Mouse (Mus musculus) urinary bladder, adult 2 months (tissue): ENCODE data around the gene Acaa1a. TPM values are rescaled to one million over a fixed set of nuclear protein-coding genes. Genes with fewer than 3 reads are reported as not detected.
"Not testable (repeated sequence)": the region's sequence is repeated elsewhere in the genome, so short reads cannot be mapped to it uniquely, and the experiment has no call there.

Source experiments
- DNase-seq: peaks from one replicate; pipeline ENCODE4 v3.0.0; 2022; ENCODE audit warnings: low spot score
- polyA plus RNA-seq: library from polyadenylated mRNA; depleted of rRNA; stranded (reverse); fragments of >200 nt; gene quantifications from 2 replicates; pipeline ENCODE4 v1.2.3, GENCODE M21; 2012

The Acaa1a gene
- polyA plus RNA-seq, 1 experiment, result 173 TPM

DNA sequence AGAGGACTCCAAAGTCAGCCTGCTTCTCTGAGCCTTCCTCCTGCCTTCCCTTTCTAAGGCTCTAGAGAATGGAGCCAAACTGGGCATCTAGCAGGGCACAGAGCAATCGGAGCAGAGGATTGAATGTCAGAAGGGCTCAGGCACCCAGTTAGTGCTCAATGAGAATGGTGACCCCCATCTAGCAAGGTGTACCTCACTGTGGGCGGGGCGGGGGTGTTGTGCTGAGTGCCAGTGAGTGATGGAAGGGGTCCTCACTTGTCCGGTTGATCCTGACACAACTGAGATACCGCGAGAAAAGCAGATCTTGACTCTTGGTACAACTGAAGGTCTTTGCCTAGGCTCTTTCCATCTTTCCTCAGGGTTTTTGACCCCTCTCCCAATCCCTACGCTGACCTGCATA lies 370 bp upstream of the Acaa1a start:
- DNase-seq, result no peak

DNA sequence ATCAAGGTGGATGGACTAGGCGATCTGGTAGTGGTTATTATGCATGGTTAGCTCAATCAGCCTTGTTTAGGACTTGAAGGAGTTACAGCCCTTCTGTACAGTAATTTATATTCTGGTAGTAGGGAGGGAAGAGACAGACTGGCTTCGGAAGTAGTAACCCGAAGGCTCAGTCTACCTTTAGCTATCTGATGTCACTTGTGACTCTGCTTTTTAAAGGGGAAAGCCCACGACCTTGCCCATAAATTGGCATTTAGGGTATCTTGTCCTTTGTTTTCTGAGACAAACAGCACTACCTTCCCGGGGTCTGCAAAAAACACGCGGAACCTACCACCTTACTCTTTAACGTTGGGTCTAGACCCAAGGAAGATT lies 720 bp downstream of the Acaa1a start:
- no peak for DNase-seq

DNA sequence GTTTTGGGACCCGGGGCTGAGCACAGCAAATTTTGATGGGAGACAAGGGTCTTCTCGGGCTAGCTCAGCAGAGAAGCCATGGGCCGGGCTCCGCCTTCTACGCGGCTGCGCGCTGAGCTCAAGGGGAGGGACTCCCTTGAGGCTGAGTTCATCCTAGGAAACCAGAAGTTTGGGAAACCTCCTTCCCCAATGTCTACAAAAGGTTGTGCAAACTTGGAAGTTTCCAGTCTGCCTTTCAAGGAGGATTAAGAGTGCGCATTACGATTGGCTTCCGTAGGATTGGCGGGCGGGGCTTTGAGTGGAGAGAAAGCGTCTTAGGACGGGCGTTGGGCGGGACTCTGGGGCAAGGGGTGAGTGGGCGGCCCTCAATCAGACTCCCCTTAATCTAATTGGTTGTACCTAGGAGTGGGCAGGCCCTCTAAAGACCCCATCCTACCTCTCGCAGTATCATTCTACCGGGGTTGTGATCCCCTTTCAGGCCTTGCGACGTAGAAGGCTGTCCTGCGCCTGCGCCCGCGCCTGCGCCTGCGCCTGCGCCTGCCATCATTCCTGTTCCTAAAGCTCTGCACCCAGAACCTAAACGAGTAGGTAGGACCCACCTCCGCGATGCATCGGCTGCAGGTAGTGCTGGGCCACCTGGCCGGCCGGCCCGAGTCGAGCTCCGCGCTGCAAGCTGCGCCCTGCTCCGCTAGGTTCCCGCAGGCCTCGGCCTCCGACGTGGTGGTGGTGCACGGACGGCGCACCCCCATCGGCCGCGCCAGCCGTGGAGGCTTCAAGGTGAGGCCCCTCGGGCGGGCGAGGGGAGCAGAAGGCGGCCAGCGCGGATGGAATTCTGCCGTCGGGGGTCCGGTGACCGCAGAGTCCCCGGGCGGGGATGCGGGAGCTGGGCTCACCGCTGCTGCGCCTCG lies 1.7 kb downstream of the Acaa1a start, which contains the start of gene Myd88:
TSS of gene Myd88 (minus strand) at position 503 of the 908 bp plus-strand sequence.
- peak; percentile 80 for DNase-seq

DNA sequence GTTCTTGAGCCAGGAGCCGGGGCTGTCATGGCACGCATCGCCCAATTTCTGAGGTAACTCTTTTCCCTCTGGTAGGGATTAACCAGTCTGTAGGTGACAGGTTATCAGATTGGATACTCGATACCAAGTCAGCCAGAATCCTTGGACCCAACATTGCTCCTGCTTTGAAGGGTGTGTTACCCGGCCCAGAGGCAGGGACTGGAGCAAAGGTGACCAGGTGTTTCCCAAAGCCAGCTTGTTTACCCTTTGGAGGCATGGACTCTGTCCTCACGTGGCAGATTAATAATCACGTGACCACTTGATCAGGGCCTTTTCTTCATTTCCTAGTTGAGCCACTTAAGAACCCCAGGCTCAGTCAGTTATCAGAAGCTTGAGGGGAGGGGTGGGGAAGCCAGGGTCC lies 3.3 kb downstream of the Acaa1a start:
- DNase-seq, result no peak

DNA sequence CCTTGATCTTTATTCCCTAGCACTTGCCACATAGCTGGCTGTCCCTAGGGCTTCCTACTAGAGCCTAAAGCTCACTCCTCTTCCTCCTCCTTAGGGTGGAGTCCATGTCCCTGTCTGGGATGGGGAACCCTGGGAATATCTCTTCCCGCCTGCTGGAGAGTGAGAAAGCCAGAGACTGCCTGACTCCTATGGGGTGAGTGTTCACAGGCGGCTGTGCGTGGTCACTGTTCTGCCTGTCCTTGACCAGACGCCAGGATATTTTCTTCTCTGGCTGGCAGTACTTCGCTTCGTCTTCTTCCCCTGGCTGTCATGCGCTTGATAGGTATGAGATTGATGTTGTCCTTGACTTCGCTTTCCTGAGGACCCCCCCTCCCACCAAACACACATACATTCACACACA lies 6.9 kb downstream of the Acaa1a start:
- no peak for DNase-seq

DNA sequence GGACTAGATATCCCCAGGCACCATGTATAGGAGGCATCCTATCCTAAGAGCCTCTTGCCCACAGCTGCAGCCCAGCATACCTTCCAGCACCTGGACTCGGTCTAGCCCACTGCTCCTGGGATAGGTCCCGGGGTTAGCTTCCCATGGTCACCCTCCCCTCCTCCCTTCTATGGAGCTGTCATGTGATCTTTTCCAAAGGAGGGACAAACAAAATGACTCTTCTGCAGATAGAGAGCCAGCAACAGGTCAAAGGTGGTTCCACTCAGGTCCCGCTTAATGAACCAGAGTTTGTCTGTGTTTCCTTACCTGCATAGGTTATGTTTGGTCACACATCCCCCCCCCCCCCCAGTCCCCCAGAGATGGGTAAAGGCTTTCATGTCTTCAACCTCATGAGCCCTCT lies 11.1 kb downstream of the Acaa1a start:
- DNase-seq, result no peak

DNA sequence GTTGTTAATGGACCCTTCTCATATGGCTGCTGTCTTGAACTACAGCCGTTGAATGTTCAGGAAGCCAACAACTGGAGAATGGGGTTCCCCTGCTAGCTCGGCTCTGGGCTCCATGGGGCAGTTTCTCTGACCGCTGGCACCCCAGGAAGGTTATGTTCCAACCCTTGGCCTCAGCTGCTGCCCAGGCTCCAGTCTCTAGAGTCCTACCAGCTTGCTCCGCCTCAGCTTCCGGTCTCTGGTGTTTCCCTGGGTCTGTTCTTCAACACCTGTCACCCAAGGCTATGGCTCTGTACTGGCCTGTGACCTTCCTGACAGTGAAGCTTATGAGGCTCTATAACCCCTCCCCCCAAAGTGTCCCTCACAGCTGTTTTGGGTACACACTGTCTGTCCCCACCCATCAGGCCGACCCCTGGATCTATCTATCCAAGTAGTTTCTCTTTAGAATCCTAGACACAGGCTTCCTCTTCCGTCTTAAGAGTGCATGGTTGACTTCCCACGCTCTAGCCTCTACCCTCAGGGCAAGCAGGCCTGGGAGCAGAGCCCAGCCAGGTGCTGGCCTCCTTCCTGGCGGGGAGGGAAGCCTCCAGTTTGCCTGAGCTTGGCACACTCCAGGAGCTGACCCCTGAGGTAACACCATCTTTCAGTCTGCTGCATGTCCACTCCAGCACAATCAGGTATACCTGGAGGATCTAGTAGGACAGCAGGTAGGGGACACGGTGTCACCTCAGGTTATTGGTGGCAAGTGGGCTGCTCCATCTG lies 11.7 kb downstream of the Acaa1a start:
- no peak for DNase-seq

DNA sequence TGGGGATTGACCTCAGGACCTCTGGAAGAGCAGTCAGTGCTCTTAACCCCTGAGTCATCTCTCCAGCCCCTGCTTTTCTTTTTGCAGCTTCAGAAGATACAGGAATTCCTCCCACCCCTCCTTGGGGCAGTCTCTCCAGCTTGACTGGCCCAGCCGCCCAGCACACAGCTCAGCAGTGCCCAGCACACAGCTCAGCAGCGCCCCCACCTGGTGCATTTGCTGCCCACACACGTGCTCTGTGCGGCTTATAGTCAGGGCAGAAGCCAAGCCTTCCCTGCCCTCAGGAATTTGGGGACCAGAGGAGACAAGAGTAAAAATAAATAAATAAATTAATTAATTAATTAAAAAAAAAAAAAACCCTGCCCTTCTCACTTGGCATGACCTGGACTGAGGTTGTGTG lies 12.6 kb downstream of the Acaa1a start:
- DNase-seq, result peak; percentile 63

DNA sequence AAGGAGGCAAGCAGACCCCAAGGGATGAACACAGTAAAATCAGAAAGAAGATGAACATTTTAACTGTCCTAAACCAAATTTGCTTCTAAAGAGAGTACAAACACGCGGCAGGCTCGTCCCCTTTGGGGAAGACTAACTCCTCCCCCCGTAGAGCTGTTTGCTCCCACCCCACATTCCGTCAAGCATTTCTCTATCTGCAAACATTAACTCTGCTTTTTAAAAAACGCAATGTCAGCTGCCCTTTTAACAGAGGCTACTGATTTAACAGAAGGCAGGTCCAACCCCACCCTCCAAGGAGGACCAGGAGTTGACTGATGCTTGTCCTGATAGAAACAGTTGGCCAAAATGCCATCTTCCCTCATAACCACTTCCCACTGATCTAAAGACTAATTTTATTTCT lies 14.4 kb downstream of the Acaa1a start:
- DNase-seq, result no peak

DNA sequence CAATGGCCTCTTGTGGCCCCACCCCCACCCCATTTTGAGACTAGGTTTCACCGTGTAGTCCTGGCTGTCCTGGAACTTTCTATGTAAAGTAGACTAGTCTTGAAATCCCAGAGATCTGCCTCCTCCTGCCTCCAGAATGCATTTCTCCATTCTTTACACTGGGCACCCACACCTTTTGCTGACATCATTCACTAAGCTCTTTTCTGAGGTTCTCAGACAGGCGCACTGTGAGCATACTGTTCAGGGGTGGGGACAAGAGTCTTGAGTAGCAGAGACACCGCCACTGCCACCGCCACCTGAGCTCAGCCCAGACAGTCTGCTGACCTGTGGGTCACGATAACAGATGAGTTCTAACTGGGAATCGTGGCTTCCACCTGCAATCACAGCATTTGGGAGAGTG lies 16.5 kb downstream of the Acaa1a start:
- no peak for DNase-seq

DNA sequence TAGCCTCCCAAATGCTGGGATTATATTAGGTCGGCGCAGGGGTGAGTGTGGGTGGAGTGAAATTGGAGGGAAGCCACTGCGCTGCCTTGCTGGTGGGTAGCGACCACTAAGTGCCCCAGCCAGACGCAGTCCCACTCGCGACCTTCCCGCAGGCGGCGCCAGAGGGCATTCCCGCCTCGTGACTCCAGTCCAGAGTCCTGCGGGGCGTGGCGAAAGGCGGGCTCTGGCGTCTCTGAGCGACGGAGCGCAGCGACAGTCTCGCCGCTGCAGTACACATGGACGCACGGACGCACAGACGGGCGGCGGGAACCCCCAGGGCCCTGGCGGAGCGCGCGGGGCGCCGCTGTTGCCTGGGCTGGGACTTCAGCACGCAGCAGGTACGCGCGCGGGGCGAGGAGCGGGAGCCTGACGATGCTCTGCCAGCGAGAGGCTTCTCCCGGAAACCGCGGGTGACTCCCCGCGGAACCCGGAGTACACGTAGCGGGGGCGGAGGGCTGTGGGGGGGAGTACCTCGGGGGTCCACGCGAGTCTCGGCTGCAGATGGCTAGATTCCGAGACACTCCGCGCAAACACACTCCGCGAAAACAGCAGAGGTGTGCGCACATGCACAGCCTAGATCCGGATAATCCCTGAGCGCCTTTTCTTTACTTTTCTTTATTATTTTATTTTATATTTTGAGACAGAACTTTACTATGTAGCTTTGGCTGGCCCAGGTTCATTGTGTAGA lies 18.0 kb downstream of the Acaa1a start, which contains the start of gene Xylb:
TSS of gene Xylb (plus strand) at position 51 of the 727 bp plus-strand sequence.
- peak; percentile 76 for DNase-seq

DNA sequence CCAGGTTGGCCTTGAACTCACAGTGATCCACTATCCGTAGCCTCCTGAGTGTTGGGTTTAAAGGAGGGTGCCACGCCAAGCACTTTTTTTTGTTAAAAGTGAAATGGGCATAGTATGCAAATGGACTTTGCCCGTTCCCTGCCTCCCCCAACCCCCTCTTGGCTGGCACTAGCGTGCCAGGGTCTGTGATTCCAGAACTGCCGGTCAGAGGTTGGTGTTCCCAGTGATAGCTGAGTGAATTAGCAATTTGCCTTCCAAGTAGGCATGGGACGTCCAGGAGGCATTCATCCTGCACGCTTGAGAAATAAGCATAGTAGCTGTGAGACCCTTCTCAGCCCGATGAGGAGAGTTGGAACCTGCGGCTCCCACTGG lies 18.6 kb downstream of the Acaa1a start:
- no peak for DNase-seq

DNA sequence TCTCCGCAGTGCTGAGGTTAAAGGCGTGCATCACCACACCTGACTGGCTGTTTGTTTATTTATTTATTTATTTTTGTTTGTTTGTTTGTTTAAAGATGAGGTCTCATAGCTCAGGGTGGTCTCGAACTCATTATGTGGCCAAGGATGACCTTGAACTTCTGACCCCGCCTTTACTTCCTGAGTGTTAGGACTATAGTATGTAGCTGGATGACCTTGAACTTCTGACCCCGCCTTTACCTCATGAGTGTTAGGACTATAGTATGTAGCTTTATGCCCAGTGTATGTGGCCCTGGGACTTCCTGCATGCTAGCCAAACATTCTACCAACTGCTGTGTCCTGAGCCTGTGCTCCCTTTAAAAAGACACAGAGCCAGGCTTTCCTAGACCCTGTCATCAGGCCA lies 21.9 kb downstream of the Acaa1a start:
- DNase-seq, result no peak

DNA sequence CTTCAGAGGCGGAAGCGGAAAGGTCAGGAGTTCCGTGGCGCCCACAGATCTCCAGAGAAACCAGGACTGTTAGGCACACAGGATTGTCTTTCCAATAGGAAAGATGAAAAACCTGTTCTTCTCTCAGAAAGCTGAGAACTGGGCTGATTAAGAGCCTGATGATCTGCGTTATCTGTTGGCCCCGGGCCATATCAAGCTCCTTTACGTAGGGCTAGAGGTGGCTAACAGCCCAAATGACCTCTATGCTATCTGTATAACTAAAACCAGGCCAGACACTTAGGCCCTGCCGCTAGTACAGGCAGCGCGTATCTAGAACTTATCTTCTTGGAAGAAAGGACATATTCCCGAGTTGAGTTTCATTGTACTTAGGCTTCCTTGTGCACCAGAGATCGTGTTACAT lies 23.8 kb downstream of the Acaa1a start:
- no peak for DNase-seq

DNA sequence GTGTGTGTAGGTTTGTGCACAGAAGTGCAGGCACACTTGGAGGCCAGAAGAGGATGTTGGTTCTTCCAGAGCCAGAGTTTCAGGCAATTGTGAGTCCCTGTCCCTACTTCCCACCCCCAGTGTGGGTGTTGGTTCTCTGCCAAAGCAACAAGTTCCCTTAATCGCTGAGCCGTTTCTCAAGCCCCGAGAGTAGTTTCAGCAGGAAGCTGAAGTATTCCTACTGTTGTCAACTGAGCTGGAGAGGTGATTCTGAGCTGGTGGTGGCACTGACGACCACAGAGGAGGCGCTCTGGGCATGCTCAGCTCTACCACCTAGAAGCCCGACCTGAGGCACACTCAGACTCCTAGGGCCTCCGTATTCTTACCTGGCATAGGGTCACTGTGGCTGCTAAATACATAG lies 25.8 kb downstream of the Acaa1a start, which contains the start of gene Slc22a14:
TSS of gene Slc22a14 (minus strand) at position 270 of the 400 bp plus-strand sequence.
- DNase-seq, result no peak

DNA sequence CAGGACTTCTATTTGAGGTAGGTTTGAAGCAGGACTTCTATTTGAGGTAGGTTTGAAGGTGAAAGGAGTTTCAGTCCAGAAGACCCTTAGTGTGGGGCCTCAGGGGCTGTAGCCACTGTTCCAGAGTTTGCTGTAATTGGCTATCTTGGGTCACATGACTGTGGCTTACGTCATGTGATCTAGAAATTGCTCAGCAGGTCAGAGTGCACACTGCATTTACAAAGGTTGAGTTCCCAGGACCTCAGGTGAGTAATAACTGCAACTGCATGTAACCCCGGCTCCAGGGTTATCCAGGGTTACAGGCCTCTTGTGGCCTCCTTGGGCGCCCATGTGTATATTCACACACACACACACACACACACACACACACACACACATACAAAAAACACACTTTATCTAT lies 28.9 kb downstream of the Acaa1a start:
- no peak for DNase-seq

DNA sequence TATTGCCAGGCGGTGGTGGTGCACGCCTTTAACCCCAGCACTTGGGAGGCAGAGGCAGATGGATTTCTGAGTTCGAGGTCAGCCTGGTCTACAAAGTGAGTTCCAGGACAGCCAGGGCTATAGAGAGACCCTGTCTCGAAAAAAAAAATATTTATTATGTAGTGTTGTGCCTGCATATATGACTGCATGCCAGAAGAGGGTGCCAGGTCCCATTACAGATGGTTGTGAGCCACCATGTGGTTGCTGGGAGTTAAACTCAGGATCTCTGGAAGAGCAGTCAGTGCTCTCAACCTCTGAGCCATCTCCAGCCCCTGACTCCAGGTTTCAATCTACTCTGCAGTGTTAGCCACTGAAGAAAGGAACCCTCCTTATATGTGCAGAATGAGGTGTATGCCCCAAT lies 31.3 kb downstream of the Acaa1a start:
- not testable (repeated sequence) for DNase-seq

DNA sequence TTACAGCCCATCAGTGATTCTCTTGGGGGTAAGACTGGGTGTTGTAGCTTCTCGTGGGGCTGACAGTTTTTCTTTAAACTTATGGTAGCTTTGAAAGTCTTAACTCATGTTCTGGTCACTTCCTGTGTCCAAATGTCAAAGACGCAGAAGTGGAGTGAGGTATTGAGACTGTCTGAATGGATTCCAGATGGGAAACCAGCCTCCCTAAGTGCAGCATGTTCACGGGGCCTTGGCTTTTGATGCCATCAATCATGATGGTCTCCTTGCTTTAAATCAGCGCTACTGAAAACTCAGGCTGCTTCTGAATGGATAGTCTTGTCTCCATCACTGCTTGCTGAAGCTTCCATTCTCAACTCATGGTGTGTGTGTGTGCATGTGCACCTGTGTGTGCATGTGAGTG lies 31.8 kb downstream of the Acaa1a start:
- DNase-seq, result no peak

DNA sequence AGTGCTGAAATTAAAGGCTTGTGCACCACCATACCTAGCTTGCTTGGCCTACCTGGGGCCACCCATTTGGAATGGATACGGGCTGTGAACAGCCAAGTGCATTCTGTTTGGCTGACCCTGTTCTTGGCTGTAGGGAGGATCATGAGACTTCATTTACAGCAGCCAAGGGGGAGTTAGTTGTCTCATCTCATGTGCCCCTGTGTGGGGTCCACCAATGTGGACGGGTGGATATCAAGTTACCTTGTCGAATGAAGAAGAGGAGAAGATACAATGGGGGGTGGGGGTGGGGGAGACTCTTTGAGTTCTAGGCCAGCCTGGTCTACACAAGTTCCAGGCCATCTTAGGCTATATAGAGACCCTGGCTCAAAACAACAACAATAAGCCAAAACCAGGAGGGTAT lies 35.5 kb downstream of the Acaa1a start:
- DNase-seq, result no peak

DNA sequence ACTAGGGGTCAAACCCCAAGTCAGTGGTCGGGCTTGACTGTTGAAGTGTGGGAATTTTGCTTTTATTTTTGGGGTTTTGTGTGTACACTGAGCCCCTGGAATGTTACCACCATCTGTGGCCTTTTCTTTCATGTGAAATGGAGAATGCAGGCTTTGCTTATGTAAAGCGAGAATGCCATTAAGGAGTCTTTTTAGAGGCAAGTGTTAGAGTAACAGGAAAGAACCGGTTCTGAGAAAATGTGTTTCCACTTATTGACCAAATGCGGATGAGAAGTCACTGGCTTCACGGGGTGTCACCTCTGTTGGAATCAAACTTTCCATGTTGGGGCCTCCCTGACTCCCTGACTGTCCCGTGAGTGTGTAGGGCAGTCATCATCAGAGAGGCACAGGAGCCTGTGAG lies 36.1 kb downstream of the Acaa1a start:
- no peak for DNase-seq

DNA sequence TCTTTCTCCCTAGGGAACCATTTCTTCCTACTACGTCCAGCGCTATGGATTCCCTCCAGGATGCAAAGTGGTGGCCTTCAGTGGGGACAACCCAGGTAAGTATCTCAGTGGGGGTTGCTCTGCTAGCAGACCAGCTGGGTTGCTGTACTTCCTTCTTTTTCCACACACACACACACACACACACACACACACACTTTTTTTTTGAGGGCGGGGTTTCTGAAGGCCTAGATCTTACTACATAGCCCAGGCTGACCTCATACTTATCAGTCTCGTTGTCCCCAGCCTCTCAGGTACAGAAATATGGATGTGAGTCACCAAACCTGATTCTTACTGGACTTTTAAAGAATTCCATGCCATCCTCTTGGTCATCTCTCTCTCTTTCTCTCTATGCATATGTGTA lies 38.8 kb downstream of the Acaa1a start:
- no peak for DNase-seq

DNA sequence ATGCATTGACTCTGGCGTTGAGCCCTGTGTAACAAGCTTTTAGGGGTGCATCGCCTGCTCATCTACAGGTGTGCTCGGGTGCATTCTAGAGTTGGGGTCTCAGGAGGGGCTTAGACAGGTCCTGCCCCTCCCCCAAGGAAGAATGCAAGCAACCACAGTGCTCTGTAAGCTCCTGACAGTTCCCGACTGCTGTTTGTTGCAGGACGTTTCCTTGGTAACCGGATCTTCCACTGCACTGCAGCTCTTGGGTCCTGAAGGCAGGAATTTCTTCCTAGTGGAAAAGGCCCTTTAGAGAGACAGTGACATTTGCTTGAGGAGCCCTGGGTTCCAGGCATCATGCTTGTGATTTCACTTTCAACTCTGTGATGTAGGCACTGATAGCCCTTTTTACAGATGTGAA lies 43.1 kb downstream of the Acaa1a start:
- DNase-seq, result no peak
